Mouse (Mus musculus): ENCODE data around the gene 4930402K13Rik. TPM values are rescaled to one million over a fixed set of nuclear protein-coding genes. Genes with fewer than 3 reads are reported as not detected.

Gene 4930402K13Rik
- polyA plus RNA-seq, 1 experiment from 2014 or later, result not detected

Other genes starting within 250 kb of the 4930402K13Rik start
- not detected in 2 replicates for gene Gm5751, start 230.3 kb upstream of the 4930402K13Rik start, polyA plus RNA-seq (2016; fragmentation: Nextera tagmentation; extraction: Ambion mirVana)
- gene B630019K06Rik, start 212.2 kb upstream of the 4930402K13Rik start, polyA plus RNA-seq (2016; fragmentation: Nextera tagmentation; extraction: Ambion mirVana), result 3.8 and 5.7 TPM in 2 replicates
- gene Fthl17b, start 141.6 kb upstream of the 4930402K13Rik start, polyA plus RNA-seq (2016; fragmentation: Nextera tagmentation; extraction: Ambion mirVana), result not detected in 2 replicates
- gene Fthl17c, start 128.0 kb upstream of the 4930402K13Rik start, polyA plus RNA-seq (2016; fragmentation: Nextera tagmentation; extraction: Ambion mirVana), result not detected in 2 replicates
- not detected in 2 replicates for gene Fthl17d, start 117.8 kb upstream of the 4930402K13Rik start, polyA plus RNA-seq (2016; fragmentation: Nextera tagmentation; extraction: Ambion mirVana)
- gene Fthl17e, start 71.1 kb upstream of the 4930402K13Rik start, polyA plus RNA-seq (2016; fragmentation: Nextera tagmentation; extraction: Ambion mirVana), result not detected in 2 replicates
- not detected in 2 replicates for gene Fthl17f, start 41.5 kb upstream of the 4930402K13Rik start, polyA plus RNA-seq (2016; fragmentation: Nextera tagmentation; extraction: Ambion mirVana)
- 0.09 and 0.18 TPM in 2 replicates for gene Lancl3, start 95.3 kb downstream of the 4930402K13Rik start, polyA plus RNA-seq (2016; fragmentation: Nextera tagmentation; extraction: Ambion mirVana)
- not detected in 2 replicates for gene Gm14862, start 152.3 kb downstream of the 4930402K13Rik start, polyA plus RNA-seq (2016; fragmentation: Nextera tagmentation; extraction: Ambion mirVana)
- 1.7 and 1.9 TPM in 2 replicates for gene Xk, start 168.2 kb downstream of the 4930402K13Rik start, polyA plus RNA-seq (2016; fragmentation: Nextera tagmentation; extraction: Ambion mirVana)
- gene H2al1m, start 179.2 kb downstream of the 4930402K13Rik start, polyA plus RNA-seq (2016; fragmentation: Nextera tagmentation; extraction: Ambion mirVana), result not detected in 2 replicates
- not detected in 2 replicates for gene H2al1k, start 246.1 kb downstream of the 4930402K13Rik start, polyA plus RNA-seq (2016; fragmentation: Nextera tagmentation; extraction: Ambion mirVana)

Measured in limb, embryonic 10.5 days (tissue).